Mouse (Mus musculus) heart, embryonic 14.5 days (tissue): ENCODE results near the gene Ces2f. TPM values are rescaled to one million over a fixed set of nuclear protein-coding genes. Genes with fewer than 3 reads are reported as not detected.
"Not testable (repeated sequence)": the region's sequence is repeated elsewhere in the genome, so short reads cannot be mapped to it uniquely, and the experiment has no call there.

Experiments
- ATAC-seq: fragments of 200-750 bp; cut with Nextera tagmentation; 2 replicates; pipeline ENCODE4 v1.8.0; 2017; ENCODE audit warnings: low read depth, moderate TSS enrichment; ENCODE audit not compliant: insufficient number of reproducible peaks, insufficient read depth, low FRiP score
- H3K27ac ChIP-seq, 2 experiments: fragments of 200-500 bp in 1 of 2; fragments of 300-500 bp in 1 of 2; sonication (generic) in 1 of 2; replicated peaks in 1 of 2; 2 replicates each; pipeline ENCODE4 v1.5.1; 2012 to 2014; ENCODE audit warnings: low read depth in 2 of 2, low read length in 2 of 2, control low read depth in 1 of 2, mild to moderate bottlenecking in 1 of 2, mixed read lengths in 1 of 2; ENCODE audit not compliant: control insufficient read depth in 1 of 2, insufficient read depth in 1 of 2
- H3K27me3 ChIP-seq: fragments of 300-500 bp; sonication (generic); 2 replicates; pipeline ENCODE4 v1.6.1; 2014; ENCODE audit warnings: mild to moderate bottlenecking, low read length, control low read depth; ENCODE audit not compliant: control insufficient read depth, insufficient read depth
- H3K36me3 ChIP-seq: fragments of 300-500 bp; sonication (generic); 2 replicates; pipeline ENCODE4 v1.6.1; 2014; ENCODE audit warnings: mild to moderate bottlenecking, control low read depth, low read length, mixed read lengths; ENCODE audit not compliant: control insufficient read depth, insufficient read depth
- H3K4me1 ChIP-seq, 2 experiments: fragments of 200-500 bp in 1 of 2; fragments of 300-500 bp in 1 of 2; sonication (generic) in 1 of 2; 2 replicates each; pipeline ENCODE4 v1.6.1; 2012 to 2014; ENCODE audit warnings: low read length in 2 of 2, control low read depth in 1 of 2, mixed read lengths in 1 of 2; ENCODE audit not compliant: control insufficient read depth in 2 of 2, insufficient read depth in 2 of 2
- H3K4me2 ChIP-seq: fragments of 300-500 bp; sonication (generic); 2 replicates; pipeline ENCODE4 v1.6.1; 2014; ENCODE audit warnings: mild to moderate bottlenecking, low read length
- H3K4me3 ChIP-seq, 2 experiments: fragments of 200-500 bp in 1 of 2; fragments of 300-500 bp in 1 of 2; sonication (generic) in 1 of 2; 2 replicates each; pipeline ENCODE4 v1.5.1; 2012 to 2014; ENCODE audit warnings: low read length in 2 of 2, mild to moderate bottlenecking in 2 of 2, control low read depth in 1 of 2, low read depth in 1 of 2, moderate library complexity in 1 of 2; ENCODE audit not compliant: control insufficient read depth in 1 of 2, insufficient read depth in 1 of 2
- H3K9ac ChIP-seq: fragments of 300-500 bp; sonication (generic); 2 replicates; pipeline ENCODE4 v1.6.1; 2014; ENCODE audit warnings: mild to moderate bottlenecking, low read length
- H3K9me3 ChIP-seq: fragments of 300-500 bp; sonication (generic); 2 replicates; pipeline ENCODE4 v1.6.1; 2016; ENCODE audit warnings: low read length, control low read depth; ENCODE audit not compliant: control insufficient read depth
- WGBS: fragments of 180-500 bp; shearing (Covaris S2); extraction: QIAGEN DNeasy Blood & Tissue Kit; methylation state at CpG from one replicate; pipeline ENCODE4 v1.1.7; 2014; 5-methylcytosine and 5-hydroxymethylcytosine counted together
- polyA plus RNA-seq: library from polyadenylated mRNA; unstranded; fragments of >200 nt; fragmentation: Nextera tagmentation; extraction: Ambion mirVana; gene quantifications from 2 replicates; pipeline ENCODE4 v1.2.1, GENCODE M21; 2014

Ces2f gene
- polyA plus RNA-seq = not detected in 2 replicates

GRCm38 (mm10) chr8:104947056-104947455, at the start of gene Ces2f:
TSS of gene Ces2f (plus strand) at chr8:104947356.
- H3K36me3 ChIP-seq = no peaks in the 10 kb centered on the region
- H3K4me2 ChIP-seq = no peak within 1 kb of the TSS
- no peak for ATAC-seq
- 77% methylated on average over 4 of the region's 4 CpGs for WGBS
- H3K9me3 ChIP-seq = no peaks in the 10 kb centered on the region
- H3K9ac ChIP-seq = no peak within 1 kb of the TSS
- H3K27me3 ChIP-seq = no peaks in the 10 kb centered on the region
- H3K4me3 ChIP-seq = no peak within 1 kb of the TSS
- H3K4me1 ChIP-seq = no peaks in the 10 kb centered on the region
- no peak within 1 kb of the TSS for H3K27ac ChIP-seq

GRCm38 (mm10) chr8:104901746-104902145, 45.4 kb upstream of the Ces2f start:
- Histone ChIP-seq H3K4me1 (no peaks in the 10 kb centered on the region), H3K27me3 (no peaks in the 10 kb centered on the region), H3K4me2 (no peak overlapping the region), H3K9ac (no peak overlapping the region), H3K9me3 (no peaks in the 10 kb centered on the region), H3K27ac (no peak overlapping the region), H3K36me3 (no peaks in the 10 kb centered on the region), H3K4me3 (no peak overlapping the region)
- WGBS = 58% methylated on average over 2 of the region's 2 CpGs
- no peak for ATAC-seq

GRCm38 (mm10) chr8:104907111-104907510, 40.0 kb upstream of the Ces2f start:
- Histone ChIP-seq H3K9me3 (no peaks in the 10 kb centered on the region), H3K4me3 (no peak overlapping the region), H3K4me1 (no peaks in the 10 kb centered on the region), H3K4me2 (no peak overlapping the region), H3K27ac (no peak overlapping the region), H3K36me3 (no peaks in the 10 kb centered on the region), H3K9ac (no peak overlapping the region), H3K27me3 (no peaks in the 10 kb centered on the region)
- 52% methylated on average over 1 of the region's 1 CpGs for WGBS
- ATAC-seq = no peak

GRCm38 (mm10) chr8:104909021-104909420, 38.1 kb upstream of the Ces2f start:
- not testable (repeated sequence) for H3K4me3 ChIP-seq, H3K9me3 ChIP-seq, ATAC-seq, H3K27me3 ChIP-seq, H3K4me2 ChIP-seq, H3K4me1 ChIP-seq, H3K27ac ChIP-seq, H3K36me3 ChIP-seq, H3K9ac ChIP-seq
- 71% methylated on average over 1 of the region's 1 CpGs for WGBS

- not testable (repeated sequence) for H3K9me3 ChIP-seq, ATAC-seq, H3K4me2 ChIP-seq, H3K36me3 ChIP-seq, H3K27ac ChIP-seq, H3K4me3 ChIP-seq, H3K27me3 ChIP-seq, H3K4me1 ChIP-seq, H3K9ac ChIP-seq
- 93% methylated on average over 10 of the region's 10 CpGs for WGBS
Measured at GRCm38 (mm10) chr8:104909651-104910050, 37.5 kb upstream of the Ces2f start.

GRCm38 (mm10) chr8:104925972-104926596, 21.1 kb upstream of the Ces2f start, which contains the start of gene Ces2e:
TSS of gene Ces2e (plus strand) at chr8:104926260.
- Histone ChIP-seq H3K27ac (no peak within 1 kb of the TSS), H3K36me3 (no peaks in the 10 kb centered on the region), H3K9me3 (no peaks in the 10 kb centered on the region), H3K9ac (no peak within 1 kb of the TSS), H3K27me3 (no peaks in the 10 kb centered on the region), H3K4me1 (no peaks in the 10 kb centered on the region), H3K4me2 (no peak within 1 kb of the TSS), H3K4me3 (no peak within 1 kb of the TSS)
- 52% methylated on average over 5 of the region's 5 CpGs for WGBS
- no peak for ATAC-seq

GRCm38 (mm10) chr8:104927301-104927700, 19.9 kb upstream of the Ces2f start:
- 78% methylated on average over 3 of the region's 3 CpGs for WGBS
- Histone ChIP-seq H3K27me3 (no peaks in the 10 kb centered on the region), H3K4me3 (no peak overlapping the region), H3K27ac (no peak overlapping the region), H3K4me1 (no peaks in the 10 kb centered on the region), H3K36me3 (no peaks in the 10 kb centered on the region), H3K4me2 (no peak overlapping the region), H3K9me3 (no peaks in the 10 kb centered on the region), H3K9ac (no peak overlapping the region)
- no peak for ATAC-seq

- no peaks in the 10 kb centered on the region for H3K36me3 ChIP-seq
- 73% methylated on average over 2 of the region's 2 CpGs for WGBS
- no peak overlapping the region for H3K9ac ChIP-seq
- no peak overlapping the region for H3K4me2 ChIP-seq
- ATAC-seq = no peak
- H3K9me3 ChIP-seq = no peaks in the 10 kb centered on the region
- H3K4me3 ChIP-seq = no peak overlapping the region
- H3K27me3 ChIP-seq = no peaks in the 10 kb centered on the region
- H3K27ac ChIP-seq = no peak overlapping the region
- no peaks in the 10 kb centered on the region for H3K4me1 ChIP-seq
Measured at GRCm38 (mm10) chr8:104944665-104945064, 2.5 kb upstream of the Ces2f start.
